Mouse (Mus musculus): Measurements from ENCODE around the gene Elavl1.

DNA sequence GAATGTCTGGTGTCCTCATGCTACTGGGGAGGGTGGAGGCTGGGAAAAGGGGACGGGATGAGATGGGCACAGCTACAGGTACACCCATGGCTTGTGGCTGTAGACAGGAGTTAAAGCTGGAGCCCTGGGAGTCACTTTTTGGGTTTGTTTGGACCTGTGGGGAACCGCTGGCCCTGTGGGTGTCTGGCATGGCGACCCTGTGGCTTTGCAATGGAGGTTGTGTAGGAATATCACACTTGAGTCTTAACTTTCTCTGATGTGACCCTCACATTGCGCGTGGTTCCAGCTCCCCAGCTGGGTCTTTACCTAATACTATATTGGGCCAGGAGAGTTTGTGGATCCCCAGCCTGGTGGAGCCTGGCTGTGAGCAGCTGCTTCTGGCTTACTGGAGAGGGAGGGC, 80.2 kb downstream of the Elavl1 start:
- TF ChIP-seq CTCF (IDR thresholded peaks at IDR 0.05; ENCODE audit: extremely low read depth, insufficient read depth, low read length) (no peak), POLR2A (IDR thresholded peaks at IDR 0.05; ENCODE audit: extremely low read depth, insufficient read depth, low read length) (no peak)
